Mouse (Mus musculus) spleen, postnatal 36 days (tissue): Measurements from ENCODE around the gene Ripply2.

Experiments
- DNase-seq, 2 experiments: peaks; one replicate each; pipeline ENCODE4 v3.0.0; 2022; ENCODE audit warnings: low spot score in 2 of 2, mixed read lengths in 1 of 2

Gene Ripply2

DNA sequence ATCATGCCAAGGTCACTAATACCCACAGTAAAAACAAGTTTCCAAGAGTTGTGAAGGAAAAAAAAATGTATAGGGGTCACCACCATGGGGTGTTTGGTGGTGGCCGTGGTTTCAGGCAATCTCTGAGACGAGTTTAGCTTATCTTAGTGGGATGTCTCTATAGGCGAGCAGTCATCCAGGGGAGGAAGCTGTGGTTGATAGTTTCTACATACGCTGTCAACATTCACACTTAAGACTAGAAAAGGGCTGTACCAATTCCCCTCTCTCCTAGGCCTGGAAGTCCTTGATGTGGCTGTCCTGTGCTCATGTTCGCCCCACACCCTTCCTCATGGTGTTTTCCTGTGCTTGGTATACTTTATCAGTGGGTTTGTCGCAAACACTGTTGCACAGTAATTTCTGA, 10.4 kb downstream of the Ripply2 start:
- DNase-seq, result peak in 1 of 2 experiments; percentile 4

DNA sequence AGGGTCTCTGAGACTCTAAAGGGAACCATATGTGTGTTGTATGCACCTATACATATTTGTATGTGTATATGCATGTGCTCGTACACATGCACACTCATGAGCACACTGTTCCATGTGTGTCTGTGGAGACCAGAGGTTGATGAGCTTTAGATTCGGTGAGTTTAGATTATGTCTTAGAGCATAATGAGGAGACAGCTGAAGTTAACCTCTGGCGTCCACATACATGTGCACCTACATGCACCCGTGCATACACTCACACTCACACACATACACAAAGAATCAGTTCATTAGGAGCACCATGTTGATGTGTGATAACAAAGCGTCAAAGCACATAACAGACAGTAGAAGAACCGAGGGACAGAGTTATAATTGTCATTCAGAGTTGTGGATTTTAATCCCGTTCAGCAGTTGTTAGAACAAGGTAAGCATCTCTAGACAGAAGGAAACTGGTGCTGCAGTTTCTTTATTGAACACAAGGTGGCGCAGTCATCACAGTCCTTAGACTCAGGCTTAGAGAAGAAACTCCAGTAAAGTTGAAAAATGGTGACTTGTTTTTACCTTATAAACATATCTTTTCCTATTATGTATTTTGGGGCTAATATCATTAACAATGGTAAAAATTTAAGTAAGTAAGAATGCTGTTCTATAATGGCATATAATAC, 12.2 kb downstream of the Ripply2 start:
- peak; percentile 29 to 33 for DNase-seq

DNA sequence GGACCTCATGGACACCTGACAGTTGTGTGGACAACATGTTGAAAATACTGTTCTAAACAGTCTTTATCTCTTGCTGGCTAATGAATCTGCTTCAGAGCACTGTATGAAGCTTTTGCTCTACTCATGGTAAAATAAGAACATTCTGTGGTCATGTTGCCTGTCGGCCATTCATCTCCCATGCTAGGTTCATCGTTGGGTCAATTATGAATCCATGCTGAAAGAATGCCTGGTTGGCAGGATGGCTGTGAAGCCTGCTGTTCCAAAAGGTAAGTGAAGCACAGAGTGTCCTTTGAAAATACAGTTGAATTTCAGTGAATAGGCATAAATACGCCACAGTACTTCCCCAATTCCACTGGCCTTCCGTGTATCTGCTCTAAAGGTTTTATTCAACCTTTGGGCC, 16.9 kb downstream of the Ripply2 start:
- DNase-seq, result no peak

DNA sequence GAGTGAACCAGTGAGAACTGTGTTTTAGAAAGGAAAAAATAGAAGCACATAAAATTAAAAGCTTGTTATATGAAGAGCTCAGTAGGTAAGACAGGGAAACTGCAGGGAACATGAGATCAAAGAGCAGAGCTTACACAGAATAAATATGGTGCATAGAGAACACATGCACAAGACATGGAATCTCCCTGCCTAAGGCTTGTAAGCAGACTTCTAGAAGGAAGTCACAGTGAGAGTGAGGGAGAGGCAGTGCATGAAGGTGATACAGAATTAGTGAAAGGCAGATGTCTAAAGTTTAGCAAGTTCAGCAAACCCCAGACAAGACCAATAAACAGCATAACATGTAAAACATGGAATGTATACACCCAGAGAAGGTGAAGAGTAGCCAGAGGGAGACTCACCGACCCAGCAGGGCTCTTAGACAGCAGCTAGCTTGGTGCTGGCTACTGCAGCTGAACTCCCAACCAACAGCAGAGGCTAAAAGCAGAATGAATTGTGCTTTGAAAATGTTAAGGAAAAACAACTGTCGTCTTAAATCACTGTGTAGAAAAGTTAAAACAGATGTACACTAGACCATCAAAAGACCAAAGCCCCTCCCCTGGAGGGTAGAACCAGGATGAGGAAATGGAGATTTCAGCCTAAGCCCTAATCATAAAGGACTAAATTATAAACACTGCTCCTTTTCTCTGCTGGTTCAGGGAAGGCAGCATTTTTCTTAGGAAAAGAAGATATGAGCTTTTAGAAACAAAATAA, 19.7 kb downstream of the Ripply2 start:
- DNase-seq, result no peak

DNA sequence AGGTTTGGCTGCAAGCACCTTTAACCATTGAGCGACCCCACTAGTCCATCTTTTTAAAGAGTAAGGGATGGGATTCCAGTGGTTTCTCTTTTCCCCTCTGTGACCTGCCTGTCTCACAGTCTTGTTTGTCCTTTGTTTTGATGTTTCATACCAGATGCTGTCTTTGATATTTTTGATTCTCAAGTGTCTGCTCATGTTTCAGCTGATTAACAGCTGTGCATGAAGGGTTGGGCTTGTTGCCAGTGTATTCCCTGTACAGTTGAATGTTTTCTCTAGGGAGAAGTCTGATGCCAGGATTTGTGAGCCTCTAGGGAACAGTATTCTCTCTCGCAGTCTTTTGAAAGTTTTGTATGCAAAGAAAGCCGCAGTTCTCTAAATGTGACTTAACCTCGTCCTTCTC, 34.1 kb downstream of the Ripply2 start:
- DNase-seq, result no peak

DNA sequence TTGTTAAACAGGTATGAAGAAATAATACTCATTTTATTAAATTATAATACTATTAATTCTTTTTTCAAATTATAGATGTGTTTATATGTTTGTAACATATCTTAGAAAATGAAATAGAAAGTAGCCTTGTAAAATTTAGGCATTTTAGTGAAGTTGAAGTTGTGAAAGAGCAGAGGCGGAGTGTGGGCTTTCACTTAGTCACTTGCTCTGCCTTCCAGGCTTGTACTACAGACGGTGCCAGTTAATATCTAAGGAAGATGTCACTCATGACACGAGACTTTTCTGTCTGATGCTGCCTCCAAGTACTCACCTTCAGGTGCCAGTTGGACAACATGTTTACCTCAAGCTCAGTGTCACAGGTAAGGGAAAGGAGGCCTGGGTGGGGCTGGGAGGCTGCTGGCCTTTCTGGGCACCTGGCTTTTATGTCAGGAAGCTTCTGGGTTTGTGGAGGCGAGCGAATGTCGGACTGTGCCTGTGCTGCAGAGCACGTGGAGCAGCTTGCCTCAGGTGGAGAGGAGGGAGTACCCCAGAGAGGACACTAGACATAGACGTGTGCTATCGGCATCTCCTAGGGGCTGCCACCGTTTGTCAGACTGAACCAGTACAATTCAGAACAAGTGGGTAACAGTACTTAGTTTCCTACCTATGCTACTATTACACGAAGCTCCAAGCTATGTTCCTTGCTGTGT, 40.4 kb downstream of the Ripply2 start:
- no peak for DNase-seq

DNA sequence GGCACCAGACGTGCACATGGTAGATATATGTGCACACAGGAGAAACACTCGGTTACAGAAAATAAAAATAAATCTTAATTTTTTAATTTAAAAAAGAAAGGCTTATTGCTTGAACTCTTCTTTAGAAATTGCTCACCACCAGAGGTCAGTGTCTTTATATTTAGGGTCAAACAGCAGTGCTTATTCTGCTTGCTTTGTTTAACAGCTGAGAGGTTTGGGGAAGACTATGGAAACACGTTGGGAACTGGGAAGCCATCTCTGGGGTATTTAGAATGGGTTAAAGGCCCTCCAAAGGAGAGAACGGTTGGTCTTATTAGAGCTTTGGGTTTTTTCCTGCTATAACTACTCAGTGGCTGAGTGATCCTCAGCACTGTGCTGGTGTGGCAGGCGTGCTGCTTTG, 47.0 kb downstream of the Ripply2 start:
- no peak for DNase-seq

DNA sequence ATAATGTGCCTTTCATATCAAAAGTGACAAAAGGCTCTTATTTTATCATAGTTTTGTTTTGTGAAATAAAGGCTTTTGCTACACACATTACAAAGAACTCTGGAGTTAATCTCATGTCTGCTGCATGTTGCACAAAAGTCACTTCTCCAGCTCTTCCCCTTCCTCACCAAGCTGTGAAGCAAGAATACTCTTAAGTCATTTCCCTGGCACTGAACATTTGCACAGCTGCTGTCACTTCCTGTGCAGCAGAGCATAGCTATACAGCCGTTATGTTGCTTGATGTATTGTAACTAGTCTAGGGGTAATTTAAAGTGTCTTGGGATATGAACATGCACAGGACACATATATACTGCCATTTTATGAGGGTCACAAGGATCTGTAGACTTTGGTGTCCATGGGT, 52.8 kb downstream of the Ripply2 start:
- DNase-seq, result peak; percentile 9 to 14
